Mouse (Mus musculus) T-cell, adult 66 days (primary cell): ENCODE data around the gene Ffar4. TPM values are rescaled to one million over a fixed set of nuclear protein-coding genes. Genes with fewer than 3 reads are reported as not detected.

Experiments
- total RNA-seq, 2 experiments: library from RNA; stranded (reverse); gene quantifications; 3 replicates in 1 of 2; 4 replicates in 1 of 2; pipeline ENCODE4 v1.2.4; 2023

Gene Ffar4
- not detected for total RNA-seq

DNA sequence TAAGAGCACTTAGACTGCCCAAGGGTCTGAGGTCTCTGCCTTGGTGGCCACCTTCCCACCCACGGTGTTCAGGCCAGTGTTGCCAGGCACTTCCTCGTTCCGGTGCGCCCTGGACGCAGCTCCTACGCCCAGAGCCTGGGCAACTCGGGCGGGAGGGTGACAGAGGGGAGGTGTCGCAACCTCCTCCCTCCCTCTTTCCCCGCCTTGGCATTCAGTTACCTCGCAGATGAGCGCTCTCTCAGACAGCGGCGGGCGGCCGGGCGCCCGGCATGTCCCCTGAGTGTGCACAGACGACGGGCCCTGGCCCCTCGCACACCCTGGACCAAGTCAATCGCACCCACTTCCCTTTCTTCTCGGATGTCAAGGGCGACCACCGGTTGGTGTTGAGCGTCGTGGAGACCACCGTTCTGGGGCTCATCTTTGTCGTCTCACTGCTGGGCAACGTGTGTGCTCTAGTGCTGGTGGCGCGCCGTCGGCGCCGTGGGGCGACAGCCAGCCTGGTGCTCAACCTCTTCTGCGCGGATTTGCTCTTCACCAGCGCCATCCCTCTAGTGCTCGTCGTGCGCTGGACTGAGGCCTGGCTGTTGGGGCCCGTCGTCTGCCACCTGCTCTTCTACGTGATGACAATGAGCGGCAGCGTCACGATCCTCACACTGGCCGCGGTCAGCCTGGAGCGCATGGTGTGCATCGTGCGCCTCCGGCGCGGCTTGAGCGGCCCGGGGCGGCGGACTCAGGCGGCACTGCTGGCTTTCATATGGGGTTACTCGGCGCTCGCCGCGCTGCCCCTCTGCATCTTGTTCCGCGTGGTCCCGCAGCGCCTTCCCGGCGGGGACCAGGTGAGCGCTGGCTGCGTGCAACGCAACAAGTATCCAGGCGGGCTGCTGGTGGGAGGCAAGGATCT, at the start of gene Ffar4:
Gene Ffar4, plus strand, starts transcription at position 214 of the 901 bp plus-strand sequence.

DNA sequence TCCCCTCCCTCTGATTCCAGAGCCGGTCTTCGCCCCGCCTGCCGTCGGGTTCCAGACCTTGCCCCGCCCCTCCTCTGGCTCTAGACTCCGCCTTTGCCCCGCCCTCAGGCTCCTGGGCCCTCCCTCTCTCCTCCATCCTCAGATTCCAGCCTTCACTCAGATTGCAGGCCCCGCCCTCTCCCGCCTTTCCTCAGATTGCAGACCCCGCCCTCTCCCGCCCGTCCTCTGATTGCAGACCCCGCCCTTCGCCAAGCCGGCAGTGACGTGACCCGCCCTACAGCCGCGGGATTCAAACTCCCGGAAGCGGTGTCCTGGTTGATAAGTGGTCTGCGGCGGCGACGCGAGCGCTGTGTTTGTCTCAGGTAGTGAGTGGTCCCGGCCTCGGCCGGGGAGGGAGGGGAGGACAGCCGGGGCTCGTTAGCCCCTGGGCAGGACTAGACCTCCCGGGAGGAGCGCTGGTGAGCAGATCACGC, 42.1 kb upstream of the Ffar4 start, which contains the start of gene Cep55:
Gene Cep55, plus strand, starts transcription at position 292 of the 473 bp plus-strand sequence.

DNA sequence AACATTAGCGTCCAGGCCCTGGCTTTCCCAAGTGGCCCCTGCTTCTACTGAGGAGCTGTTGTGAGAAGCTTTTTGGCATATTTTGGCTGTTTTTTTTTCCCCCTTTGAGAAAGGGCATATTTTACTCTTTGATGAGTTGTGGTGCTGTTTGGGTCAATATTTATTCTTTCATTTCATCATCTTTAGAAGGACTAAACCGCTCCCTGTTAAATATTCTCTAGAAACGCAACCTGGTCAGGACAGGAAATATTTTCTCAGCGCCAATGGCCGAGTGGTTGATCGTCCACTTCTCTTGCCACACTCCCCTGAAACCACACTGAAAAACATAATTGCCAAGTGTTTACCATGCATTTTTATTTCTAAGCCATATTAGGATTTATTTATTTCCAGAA, 28.3 kb downstream of the Ffar4 start, which contains the start of gene Rbp4:
Gene Rbp4, minus strand, starts transcription at position 63 of the 392 bp plus-strand sequence.

DNA sequence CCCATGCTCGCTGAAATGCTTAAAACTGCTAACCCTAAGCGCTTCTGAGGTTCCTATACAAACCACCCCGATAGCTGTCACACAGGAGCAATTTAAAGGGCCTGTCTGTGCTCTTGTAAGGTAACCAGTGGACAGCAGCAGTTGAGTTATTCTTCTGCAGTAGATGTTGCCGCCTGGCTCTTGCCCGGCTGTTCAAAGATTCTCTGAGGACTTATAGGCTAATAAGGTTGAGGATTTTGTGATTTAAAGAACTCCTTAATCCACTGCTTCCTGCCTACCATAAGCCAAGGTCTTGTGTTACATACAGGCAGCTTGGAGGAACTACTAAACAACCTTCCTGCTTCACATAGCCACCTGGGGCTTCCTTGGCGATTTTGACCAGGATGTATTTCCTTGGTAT, 35.6 kb downstream of the Ffar4 start, which contains the start of gene Pde6c:
Gene Pde6c, plus strand, starts transcription at position 301 of the 400 bp plus-strand sequence.

Other genes starting within 250 kb of the Ffar4 start
- gene Myof, start 53.5 kb upstream of the Ffar4 start, total RNA-seq, result 1 to 10 TPM in 1 of 2 experiments, under 1 TPM in 1; 0.44 to 1.3 TPM
- 1 to 10 TPM; 1.3 to 3.4 TPM for gene Cep55, start 42.1 kb upstream of the Ffar4 start, total RNA-seq
- not detected for gene Rbp4, start 28.2 kb downstream of the Ffar4 start, total RNA-seq
- gene Pde6c, start 35.7 kb downstream of the Ffar4 start, total RNA-seq, result not detected
- gene Fra10ac1, start 127.1 kb downstream of the Ffar4 start, total RNA-seq, result 10 to 100 TPM; 18.6 to 23.1 TPM
- gene Lgi1, start 167.5 kb downstream of the Ffar4 start, total RNA-seq, result not detected